Mouse (Mus musculus) megakaryocyte, embryonic 14.5 days (primary cell): ENCODE data around the gene Mucl3.

Experiments
- FLI1 ChIP-seq: IDR thresholded peaks from 2 replicates; pipeline ENCODE4 v1.6.1; 2012; ENCODE audit warnings: low read length, inconsistent platforms, mixed read lengths
- GATA1 ChIP-seq: IDR thresholded peaks from 3 replicates; pipeline ENCODE4 v1.6.1; 2012; ENCODE audit warnings: mixed read lengths, low read length, inconsistent platforms, borderline replicate concordance

DNA sequence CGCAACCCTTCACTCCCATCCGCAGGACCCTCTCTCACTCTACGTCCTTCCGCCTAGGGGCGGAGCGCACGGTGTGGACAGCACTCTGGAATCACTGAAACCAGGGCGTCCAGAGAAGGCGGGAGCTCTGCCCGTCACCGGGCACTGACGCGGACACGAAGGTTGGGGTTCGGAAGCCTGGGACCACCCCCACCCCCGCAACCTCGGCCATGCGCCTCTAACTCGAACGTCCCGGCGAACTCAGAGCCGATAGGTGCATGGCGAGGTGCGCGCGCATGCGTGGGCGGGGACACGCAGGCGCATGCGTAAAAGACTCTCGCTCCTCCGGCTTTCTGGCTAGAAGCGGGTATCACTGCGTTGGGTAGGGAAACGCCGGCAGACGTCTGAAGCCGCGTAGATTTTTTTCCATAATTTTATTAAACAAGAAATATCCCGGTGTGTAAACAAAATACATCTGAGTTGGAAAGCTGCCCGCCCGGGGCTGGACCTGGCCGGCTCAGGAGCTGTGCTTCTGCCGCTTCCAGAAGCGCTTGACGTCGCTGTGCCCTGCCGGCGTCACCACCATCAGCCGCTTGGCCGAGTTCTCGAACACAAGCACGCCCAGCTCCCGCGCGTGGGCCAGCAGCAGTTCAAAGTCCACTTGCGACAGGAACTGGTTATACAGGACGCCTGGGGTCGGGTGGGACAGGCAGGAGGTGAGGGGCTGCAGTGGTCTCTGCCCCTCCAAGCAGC, 24.0 kb upstream of the Mucl3 start, which contains the start of gene Vars2:
- TF ChIP-seq GATA1, result no peak
- no peak for TF ChIP-seq FLI1
